Mouse (Mus musculus) cerebellum, postnatal 14 days (tissue): ENCODE results near the gene Ino80e.
A peak's percentile ranks its signal among the peaks of the same experiment; 100 is the strongest.
"Not testable (repeated sequence)": the region's sequence is repeated elsewhere in the genome, so short reads cannot be mapped to it uniquely, and the experiment has no call there.

Experiments used
- DNase-seq, 2 experiments: peaks; one replicate each; pipeline ENCODE4 v3.0.0; 2021; ENCODE audit warnings: mixed read lengths in 2 of 2

Ino80e gene

DNA sequence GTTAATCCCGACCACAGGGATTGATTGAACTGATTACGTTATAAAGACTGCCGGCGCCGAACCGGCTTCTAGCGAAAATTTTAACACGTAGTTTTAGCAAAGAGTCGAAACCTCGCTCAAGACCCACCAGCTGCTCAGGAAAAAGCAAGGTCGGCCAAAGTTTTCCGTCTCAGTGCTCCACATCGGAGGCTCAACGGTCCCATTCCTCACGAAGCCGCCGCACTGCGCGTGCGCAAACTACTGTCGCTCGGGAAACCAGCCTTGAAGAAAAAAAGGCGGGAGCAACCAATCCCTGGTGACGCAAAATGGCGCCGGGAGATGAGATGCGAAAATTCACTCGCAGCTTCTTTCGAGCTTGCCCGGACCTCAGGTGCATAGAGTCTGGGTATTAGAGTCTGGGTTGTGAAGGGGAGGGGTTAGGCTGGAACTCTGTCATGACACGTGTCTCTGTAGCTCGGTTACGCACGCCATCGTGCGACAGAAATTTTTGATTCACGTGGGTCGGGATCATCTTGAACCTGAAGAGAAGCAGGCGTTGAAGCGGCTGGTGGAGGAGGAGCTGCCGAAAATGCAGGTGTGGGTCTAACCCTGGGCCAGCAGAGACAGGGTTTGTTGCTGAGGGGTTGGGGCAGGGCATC is at the start of gene Ino80e:
Gene Ino80e (minus strand): TSS at position 231 of the 638 bp plus-strand sequence.
- peak; percentile 97 to 98 for DNase-seq

DNA sequence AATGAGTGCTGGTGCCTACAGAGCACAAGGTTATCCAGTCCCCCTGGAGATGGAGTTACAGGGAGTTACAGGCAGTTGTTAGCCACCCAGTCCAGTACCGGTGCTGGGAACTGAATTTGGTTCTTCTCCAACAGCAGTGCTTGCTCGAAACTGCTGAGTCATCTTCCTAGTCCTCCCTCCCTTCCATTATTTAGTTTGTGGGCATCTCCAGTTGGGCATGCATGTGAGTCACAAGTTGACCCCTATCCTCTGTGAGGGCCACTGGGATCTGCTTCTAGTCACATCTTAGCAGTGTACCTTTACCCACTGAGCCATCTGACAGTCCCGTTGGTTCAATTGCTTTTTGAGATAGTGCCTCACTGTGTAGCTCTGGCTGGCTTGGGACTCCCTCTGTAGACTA is 43.4 kb upstream of the Ino80e start:
- DNase-seq: no peak

DNA sequence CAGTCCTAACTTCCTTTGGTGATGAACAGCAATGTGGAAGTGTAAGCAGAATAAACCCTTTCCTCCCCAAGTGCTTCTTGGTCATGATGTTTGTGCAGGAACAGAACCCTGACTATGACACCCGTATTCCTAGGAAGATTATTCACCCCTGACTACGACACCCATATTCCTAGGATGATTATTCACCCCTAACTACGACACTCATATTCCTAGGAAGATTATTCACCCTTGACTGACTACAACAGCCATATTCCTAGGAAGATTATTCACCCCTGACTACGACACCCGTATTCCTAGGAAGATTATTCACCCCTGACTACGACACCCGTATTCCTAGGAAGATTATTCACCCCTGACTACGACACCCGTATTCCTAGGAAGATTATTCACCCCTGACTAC is 37.6 kb upstream of the Ino80e start:
- DNase-seq: not testable (repeated sequence)

DNA sequence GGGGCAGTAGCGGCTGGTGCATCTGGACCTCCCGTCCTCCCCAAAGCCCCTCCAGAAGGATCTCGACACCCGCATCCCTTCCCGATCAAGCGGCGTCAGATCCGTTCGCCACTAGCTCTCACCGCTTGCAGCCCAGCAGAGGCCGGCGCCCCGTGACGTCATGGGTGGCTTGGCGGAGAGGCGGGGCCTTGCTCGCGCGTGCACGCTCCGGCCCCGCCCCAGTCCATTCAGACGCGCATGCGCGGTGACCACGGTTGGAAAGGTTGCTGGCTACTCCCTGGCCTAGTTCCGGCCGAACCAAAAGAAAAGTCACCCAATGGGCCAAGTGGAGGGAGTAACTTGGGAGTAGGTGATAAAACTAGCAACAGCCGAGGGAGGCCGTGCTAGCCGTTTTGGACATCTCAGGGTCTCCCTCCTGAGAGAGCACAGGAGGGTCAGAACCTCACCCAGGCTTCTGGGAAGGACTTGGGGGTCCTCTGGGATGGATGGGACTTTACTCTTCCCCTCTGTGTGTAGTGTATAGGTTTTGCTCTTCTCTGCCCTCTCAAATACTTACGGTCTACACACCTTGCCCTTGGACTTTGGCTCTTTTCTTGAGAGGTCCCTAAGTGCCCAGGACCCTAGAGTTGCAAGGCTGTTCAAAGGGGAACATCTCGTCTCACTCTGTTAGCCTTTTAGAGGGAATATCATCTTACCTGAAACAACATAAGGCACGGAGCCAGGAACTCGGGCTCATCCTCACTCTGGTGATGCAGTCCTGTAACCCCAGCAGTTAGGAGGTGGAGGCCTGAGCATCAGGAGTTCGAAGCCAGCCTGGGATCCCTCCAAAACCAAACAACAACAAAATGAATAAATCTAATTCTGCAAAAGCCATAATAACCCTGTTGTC is 36.2 kb upstream of the Ino80e start:
- peak; percentile 99 for DNase-seq

DNA sequence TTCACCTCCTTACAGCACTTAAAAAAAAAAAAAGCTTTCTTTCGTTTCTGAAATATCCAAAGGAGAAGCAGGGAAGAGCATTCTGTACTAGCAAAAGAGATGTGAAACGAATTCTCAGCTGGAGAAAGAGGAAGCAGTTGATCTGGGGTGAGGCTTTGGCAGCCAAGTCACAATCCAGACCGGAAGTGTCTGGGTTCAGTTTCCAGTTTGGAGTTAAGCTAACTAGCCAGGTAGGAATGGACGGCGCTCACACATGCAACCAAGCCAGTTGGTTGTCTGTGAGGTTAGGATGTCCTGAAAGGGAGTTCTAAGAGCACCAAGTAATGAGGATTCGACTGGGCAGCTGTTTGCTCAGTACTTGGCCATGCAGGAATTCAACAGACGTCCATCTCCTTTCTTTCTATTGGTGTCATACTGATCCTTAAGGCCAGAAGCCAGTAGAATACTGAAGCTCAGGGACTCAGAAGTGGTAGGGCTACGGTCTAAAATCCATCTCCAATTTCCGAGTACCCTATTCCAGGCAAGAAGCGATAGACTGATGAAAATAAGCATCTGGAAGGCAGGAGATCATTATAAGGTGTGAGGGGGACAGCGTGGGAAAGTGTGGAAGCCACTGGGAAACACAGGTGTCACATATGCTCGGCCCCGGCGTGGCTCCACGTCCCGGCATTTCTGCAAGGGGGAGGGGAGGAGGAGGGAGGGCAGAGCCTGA is 35.4 kb upstream of the Ino80e start:
- DNase-seq: peak in 1 of 2 experiments; percentile 26

DNA sequence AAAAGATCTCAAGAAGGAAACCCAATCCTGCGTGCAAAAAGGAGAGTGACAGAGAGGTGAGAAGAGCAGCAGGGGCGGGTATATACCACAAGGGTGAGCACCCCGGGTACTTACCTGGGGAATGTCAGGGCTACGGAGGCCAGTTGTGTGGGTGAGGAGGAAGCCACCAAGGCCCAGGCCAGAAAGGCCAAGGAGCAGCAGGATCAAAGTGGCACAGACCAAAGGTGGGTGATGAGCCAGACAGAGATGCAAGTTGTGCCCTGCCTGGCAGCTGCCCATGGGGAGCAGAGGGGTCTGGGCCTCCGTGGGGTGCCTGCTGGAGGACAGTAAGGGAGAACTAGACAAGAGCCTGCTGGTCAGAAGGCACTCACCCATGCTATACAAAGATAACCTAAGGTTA is 34.7 kb upstream of the Ino80e start:
- peak; percentile 23 to 34 for DNase-seq

DNA sequence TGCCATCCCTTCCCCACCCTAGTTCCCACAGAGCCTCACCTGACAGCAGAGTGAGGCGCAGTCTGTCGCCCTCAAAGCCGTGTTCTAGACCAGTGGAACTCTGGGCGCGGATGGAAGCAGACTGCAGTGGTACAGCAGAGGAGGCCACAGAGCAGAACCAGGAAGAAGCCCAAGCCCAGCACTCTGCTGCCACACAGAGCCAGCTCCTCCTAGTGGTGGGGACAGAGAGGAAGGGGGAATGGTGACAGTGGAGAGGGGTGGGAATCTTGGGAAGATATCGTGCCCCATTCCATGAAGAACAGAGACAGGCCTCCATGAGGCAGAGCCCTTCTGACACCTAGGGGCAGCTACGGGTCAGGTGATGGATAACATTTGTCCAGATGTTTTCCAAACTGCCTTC is 26.7 kb upstream of the Ino80e start:
- no peak for DNase-seq

DNA sequence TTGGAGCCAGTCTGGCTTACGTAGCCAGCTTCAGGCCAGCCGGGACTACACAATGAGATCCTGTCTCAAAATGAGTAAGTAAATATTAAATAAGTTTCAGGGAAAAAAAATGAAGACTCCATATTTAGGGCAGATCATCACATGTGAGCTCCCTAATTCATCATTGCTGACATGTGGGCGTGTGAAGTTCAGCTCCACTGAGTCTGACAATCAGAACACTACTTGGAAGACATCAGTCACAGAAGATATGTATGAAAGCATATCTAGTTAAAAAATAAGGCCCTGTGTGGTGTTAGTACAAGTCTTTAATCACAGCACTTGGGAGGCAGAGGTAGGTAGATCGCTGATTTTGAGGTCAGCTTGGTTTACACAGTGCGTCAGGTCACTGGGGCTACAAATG is 25.1 kb upstream of the Ino80e start:
- DNase-seq: no peak

DNA sequence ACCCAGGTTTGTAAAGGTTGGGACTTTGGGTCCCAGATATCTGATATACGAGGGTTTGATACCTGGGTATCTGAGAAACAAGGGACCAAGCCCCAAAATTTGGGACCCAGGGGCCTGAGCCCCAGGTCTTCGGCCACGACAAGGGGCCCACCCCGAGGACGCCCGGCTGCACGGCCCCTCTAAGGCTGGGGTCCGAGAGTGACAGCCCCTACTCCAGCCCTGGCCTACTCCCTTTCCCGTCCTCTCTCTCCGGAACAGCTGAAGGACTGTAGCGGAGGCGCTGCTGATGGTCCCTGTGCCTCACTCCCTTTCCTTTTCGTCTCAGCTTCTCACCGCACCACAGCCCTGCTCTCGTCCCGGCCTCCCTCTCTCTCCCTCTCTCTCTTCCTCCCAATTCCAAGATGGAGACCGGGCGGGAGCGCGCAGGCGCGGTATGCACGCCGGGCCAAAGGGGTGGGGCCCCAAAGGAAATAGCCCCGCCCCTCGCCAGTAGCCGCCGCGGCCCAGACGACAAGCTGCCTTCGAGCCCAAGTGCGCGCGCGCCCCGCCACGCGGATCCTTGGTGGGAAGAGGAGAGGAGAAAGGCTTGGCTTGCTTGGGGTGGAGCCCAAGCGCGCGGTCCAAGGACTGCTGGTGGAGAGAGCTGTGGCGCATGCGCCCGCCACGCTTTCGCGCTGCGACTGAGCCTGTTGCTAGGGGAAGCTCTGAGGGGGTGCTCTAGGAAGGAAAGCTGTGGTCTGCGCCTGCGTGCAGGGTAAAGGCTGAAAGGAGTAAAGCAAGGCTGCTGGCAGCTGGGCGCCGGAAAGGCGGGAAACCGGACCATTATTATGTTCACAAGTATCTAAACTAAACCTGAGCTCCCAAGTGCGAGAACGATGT is 22.3 kb upstream of the Ino80e start, which contains the start of gene Taok2:
Gene Taok2 (minus strand): TSS at position 418 of the 879 bp plus-strand sequence.
- DNase-seq: peak; percentile 98 to 99

DNA sequence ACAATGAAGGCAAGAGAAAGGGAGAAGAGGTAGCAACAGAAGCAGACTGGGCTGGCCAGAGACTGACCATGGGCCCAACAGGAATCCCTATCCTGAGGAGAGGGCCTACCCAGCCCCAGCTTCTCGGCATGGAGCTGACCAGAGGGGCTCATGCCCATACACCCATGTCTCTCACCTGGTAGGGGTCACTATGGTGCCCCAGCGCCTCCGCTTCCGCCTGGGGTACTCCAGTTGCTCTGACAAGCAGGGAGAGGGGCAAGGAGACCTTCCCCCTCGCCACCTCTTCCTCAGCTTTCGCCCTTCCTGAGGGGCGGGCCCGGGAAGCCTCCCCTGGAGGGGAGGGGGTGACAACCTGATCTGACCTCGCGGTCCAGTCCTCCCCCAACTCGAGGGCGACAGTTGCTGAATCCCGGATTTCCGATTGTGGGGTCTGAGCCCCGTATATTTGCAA is 21.6 kb upstream of the Ino80e start:
- DNase-seq: peak; percentile 45 to 47

DNA sequence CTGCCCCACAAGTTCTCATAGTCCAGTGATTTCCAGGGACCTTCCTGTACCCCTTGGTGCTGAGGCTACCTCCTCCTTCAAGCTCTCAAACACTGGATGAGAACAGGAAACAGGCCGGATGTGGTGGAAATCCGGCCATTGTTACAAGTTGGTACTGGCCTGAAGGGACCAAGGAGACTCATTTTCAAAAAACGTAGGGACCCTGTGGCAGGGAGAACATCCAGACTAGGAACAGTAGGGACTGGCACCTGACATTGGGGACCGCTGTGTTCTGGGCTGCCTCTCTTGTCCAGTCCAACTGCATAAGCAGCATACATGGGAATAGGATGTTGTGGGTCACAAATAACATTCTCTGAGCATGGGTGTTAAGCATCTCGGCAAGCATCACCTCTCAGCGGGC is 18.9 kb upstream of the Ino80e start:
- DNase-seq: no peak

DNA sequence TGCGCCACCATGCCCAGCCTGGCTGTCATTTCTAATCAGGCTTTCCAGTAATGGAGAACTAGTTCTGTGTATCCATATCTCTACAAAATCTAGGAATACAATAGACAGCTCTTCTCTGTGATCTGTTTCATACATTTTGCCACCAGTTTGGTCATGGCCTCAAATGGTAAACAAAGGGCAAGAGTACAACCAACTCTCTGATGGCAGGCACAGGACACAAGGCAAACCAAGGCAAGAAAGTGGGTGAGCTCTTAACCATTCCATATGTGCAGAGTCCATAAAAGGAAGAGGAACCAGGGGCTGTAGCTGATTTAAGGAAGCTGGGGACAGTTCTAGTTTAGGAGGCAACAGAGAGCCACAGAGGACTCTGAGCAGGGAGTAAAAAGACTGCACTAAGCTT is 15.1 kb upstream of the Ino80e start:
- DNase-seq: no peak

DNA sequence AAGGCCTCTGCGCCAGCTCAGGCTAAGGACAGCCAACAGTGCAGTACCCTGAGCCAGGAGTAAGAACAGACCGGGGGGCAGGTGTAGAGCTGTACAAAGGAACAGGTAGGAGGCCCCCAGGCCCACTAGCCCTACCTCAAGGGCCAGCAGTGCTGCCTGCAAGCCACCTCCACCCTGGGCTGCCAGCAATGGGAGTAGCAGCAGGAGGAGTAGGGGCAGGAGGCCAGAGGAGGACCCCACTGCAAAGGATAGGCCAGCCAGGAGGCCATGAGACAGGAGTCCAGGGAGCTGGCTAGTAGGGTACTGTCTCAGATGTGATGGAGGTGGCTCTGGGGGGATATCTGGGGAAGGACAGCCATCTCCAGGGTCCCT is 8.3 kb upstream of the Ino80e start:
- DNase-seq: no peak

DNA sequence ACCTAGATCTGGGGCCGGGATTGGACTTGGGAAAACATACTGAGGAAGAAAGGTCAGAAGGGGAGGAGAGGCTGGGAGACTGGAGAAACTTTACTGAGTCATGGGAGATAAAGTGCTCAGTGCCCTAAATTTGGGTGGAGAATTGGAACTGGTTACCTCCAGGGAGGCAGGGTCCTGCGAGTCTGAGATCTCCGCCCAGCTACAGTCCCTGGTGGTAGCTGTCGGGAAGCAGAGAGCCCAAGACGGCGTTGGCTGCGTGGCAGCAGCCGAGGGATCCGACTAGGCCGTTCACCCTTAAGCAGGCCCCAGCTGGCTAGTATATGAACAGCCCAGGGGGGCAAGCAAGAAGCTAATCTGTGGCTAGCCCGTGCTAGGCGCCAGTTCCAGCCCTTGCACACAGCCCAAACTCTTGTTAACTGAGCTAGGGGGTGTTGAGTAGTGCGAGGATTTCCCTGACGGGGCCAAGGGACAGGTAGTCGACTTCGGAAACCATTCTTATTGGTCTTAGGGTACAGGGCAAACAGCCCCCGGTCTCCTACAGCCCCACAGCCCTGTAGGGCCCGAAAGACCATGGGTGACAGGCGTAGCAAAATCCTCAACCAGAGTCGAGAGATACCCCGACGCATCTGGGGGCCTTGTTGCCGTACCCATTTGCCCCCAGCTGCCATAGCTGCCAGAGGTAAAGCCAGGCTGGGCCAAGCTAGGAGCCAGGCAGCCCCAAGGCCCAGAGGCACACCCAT is 7.8 kb upstream of the Ino80e start:
- DNase-seq: no peak

DNA sequence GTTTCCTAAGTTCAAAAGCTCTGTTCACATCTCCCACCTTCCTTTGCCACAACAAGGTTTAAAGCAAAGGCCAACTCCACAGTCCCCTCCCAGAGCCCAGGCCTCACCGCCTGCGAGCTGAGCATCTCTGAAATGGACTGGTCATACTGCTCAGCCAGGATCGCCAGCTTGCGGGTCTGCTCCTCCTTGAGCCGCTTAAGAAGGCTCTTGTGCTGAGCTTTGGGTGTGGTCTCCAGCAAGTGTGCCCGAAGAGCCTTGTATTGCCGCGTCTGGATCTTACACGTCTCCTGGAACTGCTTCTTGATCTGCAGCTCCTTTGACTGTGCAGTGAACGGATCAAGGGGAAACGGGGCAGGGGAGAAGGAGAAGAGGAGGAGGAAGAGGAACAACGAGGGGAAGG is 5.8 kb upstream of the Ino80e start:
- no peak for DNase-seq

DNA sequence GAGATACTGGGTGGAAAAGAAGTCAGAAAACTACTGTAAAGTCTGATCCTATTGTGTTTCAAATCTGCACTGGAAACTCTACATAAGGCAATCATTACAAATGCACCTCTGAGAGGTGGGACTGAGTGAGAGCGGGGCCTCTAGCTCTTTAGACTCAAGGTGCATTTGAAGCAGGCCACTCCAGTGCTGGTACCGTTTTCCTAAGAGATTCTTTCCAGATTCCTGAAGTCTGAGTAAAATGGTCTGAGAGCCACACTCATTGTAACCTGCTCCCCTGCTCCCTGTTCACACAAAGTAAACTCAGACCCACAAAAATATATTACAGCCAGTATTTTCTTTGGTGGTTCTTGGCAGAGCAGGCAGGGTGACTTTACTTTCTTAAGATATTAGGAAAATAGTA is 5.4 kb upstream of the Ino80e start:
- no peak for DNase-seq

DNA sequence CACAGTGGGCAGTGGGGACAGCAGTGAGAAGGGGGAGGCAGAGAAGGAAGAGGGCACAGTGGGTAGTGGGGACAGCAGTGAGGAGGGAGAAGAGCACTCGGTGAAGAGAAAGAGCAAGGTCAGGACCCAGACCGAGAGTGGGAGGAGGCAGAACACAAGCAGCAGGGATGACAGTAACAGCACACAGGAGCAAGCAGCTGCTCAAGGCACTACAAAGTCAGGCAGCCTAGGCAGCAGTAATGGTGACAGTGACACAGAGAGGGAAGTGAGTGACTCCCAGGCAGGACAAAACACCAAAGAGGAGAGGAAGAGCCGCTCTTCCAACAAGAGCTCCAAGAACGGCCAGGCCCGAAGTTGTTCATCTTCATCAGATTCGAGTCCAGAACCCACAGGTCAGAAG is 1.6 kb upstream of the Ino80e start:
- no peak for DNase-seq

DNA sequence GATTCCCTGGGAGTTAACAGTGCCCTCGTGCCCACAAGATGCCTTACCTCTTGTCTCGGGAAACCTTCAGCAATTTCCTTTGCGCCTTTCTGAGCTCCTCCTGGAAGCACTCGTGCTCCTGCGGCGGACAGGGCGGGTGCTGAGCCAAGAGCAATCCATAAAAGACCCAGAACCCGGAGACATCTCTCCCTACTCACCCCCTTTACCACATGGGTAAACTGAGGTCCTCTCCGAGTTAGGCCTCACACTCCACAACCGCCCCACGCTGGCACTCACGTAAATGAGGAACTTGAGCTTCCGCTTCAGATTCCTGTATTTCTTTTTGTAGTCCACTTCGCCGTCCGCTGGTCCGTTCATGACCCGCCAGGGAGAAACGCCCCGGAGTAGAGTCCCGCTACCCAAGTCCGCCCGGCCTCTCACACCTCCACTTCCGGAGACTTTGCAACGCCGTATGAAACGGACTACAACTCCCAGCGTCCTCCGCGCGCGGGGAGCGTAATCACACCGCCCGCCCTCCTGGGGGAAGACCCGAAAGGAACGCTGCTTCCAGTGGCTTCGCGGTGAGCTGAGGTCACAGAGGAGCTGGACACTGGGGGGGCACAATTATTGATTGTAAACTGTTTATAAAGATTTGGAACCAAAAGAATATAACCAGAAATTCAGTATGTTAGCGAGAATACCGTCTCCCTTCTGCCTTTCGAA is 597 bp downstream of the Ino80e start, which contains the start of gene Hirip3:
Gene Hirip3 (plus strand): TSS at position 544 of the 702 bp plus-strand sequence.
- peak; percentile 97 to 98 for DNase-seq

DNA sequence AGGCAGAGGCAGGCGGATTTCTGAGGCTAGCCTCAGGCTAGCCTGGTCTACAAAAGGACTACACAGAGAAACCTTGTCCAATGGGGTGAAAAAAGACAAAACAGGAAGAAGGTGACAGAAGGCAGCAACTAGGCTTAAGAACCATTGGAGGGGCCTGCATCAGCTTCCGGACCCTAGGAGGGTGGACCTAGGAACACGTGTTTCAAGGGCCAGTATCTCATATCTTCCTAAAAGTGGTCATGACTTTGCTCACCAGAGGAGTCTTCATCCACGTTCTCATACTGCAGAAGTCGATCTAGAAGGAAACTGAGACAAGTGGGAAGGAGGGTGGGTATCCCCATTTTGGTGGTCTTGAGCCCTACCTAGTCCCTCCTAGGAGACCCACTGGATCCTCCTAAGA is 1.2 kb downstream of the Ino80e start:
- DNase-seq: no peak

DNA sequence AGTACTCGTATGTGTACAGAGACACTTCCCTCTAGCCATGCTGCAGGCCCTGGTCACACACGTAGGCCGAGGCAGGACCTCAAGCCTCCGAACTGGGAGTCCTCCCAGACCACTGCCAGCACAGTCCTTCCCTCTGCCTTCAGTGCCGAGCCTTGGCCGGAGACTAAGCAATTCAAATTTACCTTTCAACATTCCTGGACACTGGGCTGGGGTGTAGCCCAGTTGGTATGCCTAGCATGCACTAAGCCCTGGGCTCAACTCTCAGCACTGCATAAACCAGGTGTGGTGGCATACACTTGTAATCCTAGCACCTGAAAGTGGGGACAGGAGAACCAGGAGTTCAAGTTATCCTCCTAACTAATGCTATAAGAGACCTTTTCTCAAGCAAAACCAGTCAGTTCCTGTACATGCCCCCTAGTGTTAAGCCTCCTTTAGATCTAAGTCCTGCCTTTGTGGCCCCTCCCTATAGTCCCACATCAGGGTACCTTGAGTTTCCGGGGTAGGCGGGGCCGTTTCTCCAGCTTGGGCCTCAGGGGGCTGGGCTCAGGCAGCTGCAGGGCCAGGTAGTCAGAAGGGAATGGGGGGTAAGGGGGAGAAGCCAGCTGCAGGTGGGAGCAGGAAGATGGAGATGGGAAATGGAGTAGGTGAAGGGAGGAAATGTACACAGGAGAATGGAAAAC is 5.3 kb downstream of the Ino80e start:
- no peak for DNase-seq
